Mouse (Mus musculus) frontal cortex, postnatal 36 days (tissue): ENCODE data around the gene Eif2d.
"Not testable (repeated sequence)": the region's sequence is repeated elsewhere in the genome, so short reads cannot be mapped to it uniquely, and the experiment has no call there.

Source experiments
- DNase-seq, 2 experiments: peaks; one replicate each; pipeline ENCODE4 v3.0.0; 2022; ENCODE audit warnings: low spot score in 2 of 2

The Eif2d gene

GRCm38 (mm10) chr1:131139102-131140095 is 13.6 kb upstream of the Eif2d start:
- DNase-seq: no peak

GRCm38 (mm10) chr1:131141449-131141848 is 11.5 kb upstream of the Eif2d start:
- DNase-seq: no peak

- DNase-seq: no peak
Observed at GRCm38 (mm10) chr1:131142472-131142871, 10.5 kb upstream of the Eif2d start.

- DNase-seq: not testable (repeated sequence)
Observed at GRCm38 (mm10) chr1:131145222-131145621, 7.8 kb upstream of the Eif2d start.

- DNase-seq: no peak
Observed at GRCm38 (mm10) chr1:131146181-131146614, 6.8 kb upstream of the Eif2d start.

GRCm38 (mm10) chr1:131149496-131149895 is 3.5 kb upstream of the Eif2d start:
- DNase-seq: no peak

- no peak for DNase-seq
Observed at GRCm38 (mm10) chr1:131155456-131155855, 2.5 kb downstream of the Eif2d start.

- DNase-seq: not testable (repeated sequence)
Observed at GRCm38 (mm10) chr1:131159573-131160327, 6.8 kb downstream of the Eif2d start.

- no peak for DNase-seq
Observed at GRCm38 (mm10) chr1:131161091-131161490, 8.1 kb downstream of the Eif2d start.

GRCm38 (mm10) chr1:131164427-131164826 is 11.4 kb downstream of the Eif2d start:
- no peak for DNase-seq

GRCm38 (mm10) chr1:131167612-131168011 is 14.6 kb downstream of the Eif2d start:
- peak; percentile 47 to 63 for DNase-seq

GRCm38 (mm10) chr1:131173001-131173400 is 20.0 kb downstream of the Eif2d start:
- no peak for DNase-seq

GRCm38 (mm10) chr1:131173809-131174208 is 20.8 kb downstream of the Eif2d start:
- DNase-seq: no peak

- no peak for DNase-seq
Observed at GRCm38 (mm10) chr1:131174299-131174861, 21.4 kb downstream of the Eif2d start.

GRCm38 (mm10) chr1:131175189-131175588 is 22.2 kb downstream of the Eif2d start:
- DNase-seq: no peak

GRCm38 (mm10) chr1:131175819-131176218 is 22.8 kb downstream of the Eif2d start:
- no peak for DNase-seq

GRCm38 (mm10) chr1:131177249-131177648 is 24.3 kb downstream of the Eif2d start:
- no peak for DNase-seq

GRCm38 (mm10) chr1:131178083-131178482 is 25.1 kb downstream of the Eif2d start:
- DNase-seq: no peak

- no peak for DNase-seq
Observed at GRCm38 (mm10) chr1:131180386-131180785, 27.4 kb downstream of the Eif2d start.

- peak; percentile 75 to 79 for DNase-seq
Observed at GRCm38 (mm10) chr1:131181642-131182527, 28.9 kb downstream of the Eif2d start.

GRCm38 (mm10) chr1:131183201-131183600 is 30.2 kb downstream of the Eif2d start:
- no peak for DNase-seq
